Mouse (Mus musculus) G1E (cell line): ENCODE results near the gene Rgs6. TPM values are rescaled to one million over a fixed set of nuclear protein-coding genes. Genes with fewer than 3 reads are reported as not detected.

Experiments used
- ATAC-seq: 2 replicates; pipeline ENCODE4 v1.8.0; 2016; ENCODE audit warnings: mild to moderate bottlenecking; ENCODE audit not compliant: insufficient number of reproducible peaks, poor library complexity, low FRiP score, severe bottlenecking; ENCODE audit errors: extremely low read depth
- DNase-seq: peaks from one replicate; pipeline ENCODE4 v3.0.0; 2012; ENCODE audit warnings: low spot score
- H3K27me3 ChIP-seq: 2 replicates; pipeline ENCODE4 v1.6.1; 2012; ENCODE audit warnings: mild to moderate bottlenecking, low read length, inconsistent platforms; ENCODE audit not compliant: insufficient read depth
- H3K36me3 ChIP-seq: replicated peaks from 2 replicates; pipeline ENCODE3; 2012; ENCODE audit warnings: mild to moderate bottlenecking, inconsistent platforms
- H3K4me1 ChIP-seq: 2 replicates; pipeline ENCODE4 v1.6.1; 2012; ENCODE audit warnings: low read depth, low read length, inconsistent platforms, mixed read lengths; ENCODE audit not compliant: insufficient read depth
- H3K4me3 ChIP-seq: 2 replicates; pipeline ENCODE4 v1.5.1; 2012; ENCODE audit warnings: low read depth, mild to moderate bottlenecking, inconsistent platforms, low read length, moderate library complexity, mixed read lengths
- H3K9me3 ChIP-seq: replicated peaks from 2 replicates; pipeline ENCODE4 v1.6.1; 2012; ENCODE audit warnings: inconsistent platforms
- CTCF ChIP-seq: IDR thresholded peaks from 2 replicates; pipeline ENCODE4 v1.5.1; 2012; ENCODE audit warnings: low read depth, low read length, inconsistent platforms, mixed read lengths
- GATA1 ChIP-seq: IDR thresholded peaks from 2 replicates; pipeline ENCODE4 v1.6.1; 2012; ENCODE audit warnings: borderline replicate concordance, low read length, inconsistent platforms, mixed read lengths
- GATA2 ChIP-seq: IDR thresholded peaks from 2 replicates; pipeline ENCODE4 v1.6.1; 2012; ENCODE audit warnings: low read depth, low read length, inconsistent platforms, borderline replicate concordance
- POLR2AphosphoS5 ChIP-seq: IDR thresholded peaks from 2 replicates; pipeline ENCODE4 v1.6.1; 2012; ENCODE audit warnings: low read depth, low read length, inconsistent platforms; ENCODE audit not compliant: insufficient replicate concordance
- TAL1 ChIP-seq: conservative IDR thresholded peaks from 2 replicates; pipeline ENCODE4 v1.6.1; 2012; ENCODE audit warnings: low read depth, low read length, inconsistent platforms, mixed read lengths
- polyA plus RNA-seq: library from polyadenylated mRNA; stranded (reverse); fragments of >175 nt; gene quantifications from 2 replicates; pipeline ENCODE4 v1.2.3, GENCODE M21; 2012
- total RNA-seq, 2 experiments: library from RNA; stranded (forward) in 1 of 2; stranded (reverse) in 1 of 2; fragments of 200-1000 nt in 1 of 2; fragments of >200 nt in 1 of 2; fragmentation: Nextera tagmentation in 1 of 2; gene quantifications; 2 replicates each; pipeline ENCODE4 v1.2.3; 2014 to 2017

Rgs6 gene
- total and polyA plus RNA-seq, 3 experiments: 0.44 TPM; not detected in 2

- TF ChIP-seq POLR2AphosphoS5: no peak
- no peak for TF ChIP-seq TAL1
- TF ChIP-seq GATA1: no peak
- no peak for TF ChIP-seq CTCF
- TF ChIP-seq GATA2: no peak
- DNase-seq: no peak
- no peak for ATAC-seq
- Histone ChIP-seq H3K36me3 (no peaks in the 10 kb centered on the region), H3K27me3 (peaks cover 4% of the 10 kb centered on the region), H3K4me1 (no peaks in the 10 kb centered on the region), H3K4me3 (no peak overlapping the region), H3K9me3 (no peaks in the 10 kb centered on the region)
These were observed 169.3 kb downstream of the Rgs6 start for GRCm38 (mm10) chr12:82757367-82757766.

GRCm38 (mm10) chr12:82762046-82762445 is 174.0 kb downstream of the Rgs6 start:
- H3K27me3 ChIP-seq: no peaks in the 10 kb centered on the region; the same call in 1 of the 2 replicates
- DNase-seq (no peak), ATAC-seq (no peak)
- TF ChIP-seq GATA1 (no peak), GATA2 (no peak), CTCF (no peak), TAL1 (no peak)
- H3K36me3 ChIP-seq: no peaks in the 10 kb centered on the region
- no peak overlapping the region for H3K4me3 ChIP-seq
- H3K9me3 ChIP-seq: no peaks in the 10 kb centered on the region
- H3K4me1 ChIP-seq: no peaks in the 10 kb centered on the region

GRCm38 (mm10) chr12:82768726-82769125 is 180.6 kb downstream of the Rgs6 start:
- no peaks in the 10 kb centered on the region for H3K4me1 ChIP-seq
- ATAC-seq: no peak
- no peaks in the 10 kb centered on the region for H3K27me3 ChIP-seq
- H3K9me3 ChIP-seq: no peaks in the 10 kb centered on the region
- H3K36me3 ChIP-seq: no peaks in the 10 kb centered on the region
- no peak for DNase-seq
- no peak for TF ChIP-seq GATA2
- no peak for TF ChIP-seq POLR2AphosphoS5
- no peak for TF ChIP-seq GATA1
- no peak for TF ChIP-seq TAL1
- TF ChIP-seq CTCF: no peak
- H3K4me3 ChIP-seq: no peak overlapping the region

GRCm38 (mm10) chr12:82772215-82772614 is 184.1 kb downstream of the Rgs6 start:
- Histone ChIP-seq H3K4me1 (no peaks in the 10 kb centered on the region), H3K9me3 (no peaks in the 10 kb centered on the region), H3K27me3 (peaks cover 6% of the 10 kb centered on the region), H3K4me3 (no peak overlapping the region), H3K36me3 (no peaks in the 10 kb centered on the region)
- no peak for TF ChIP-seq CTCF
- no peak for TF ChIP-seq GATA1
- TF ChIP-seq POLR2AphosphoS5: no peak
- TF ChIP-seq TAL1: no peak
- TF ChIP-seq GATA2: no peak
- no peak for ATAC-seq
- no peak for DNase-seq

GRCm38 (mm10) chr12:82774576-82774975 is 186.5 kb downstream of the Rgs6 start:
- Histone ChIP-seq H3K4me3 (no peak overlapping the region), H3K4me1 (no peaks in the 10 kb centered on the region), H3K27me3 (peaks cover 10% of the 10 kb centered on the region), H3K9me3 (no peaks in the 10 kb centered on the region), H3K36me3 (no peaks in the 10 kb centered on the region)
- TF ChIP-seq GATA2 (no peak), POLR2AphosphoS5 (no peak), CTCF (no peak), GATA1 (no peak), TAL1 (no peak)
- no peak for ATAC-seq
- DNase-seq: no peak

GRCm38 (mm10) chr12:82776686-82777085 is 188.6 kb downstream of the Rgs6 start:
- Histone ChIP-seq H3K9me3 (no peaks in the 10 kb centered on the region), H3K4me3 (no peak overlapping the region), H3K27me3 (peaks cover 10% of the 10 kb centered on the region), H3K36me3 (no peaks in the 10 kb centered on the region), H3K4me1 (no peaks in the 10 kb centered on the region)
- DNase-seq (no peak), ATAC-seq (no peak)
- TF ChIP-seq GATA2 (no peak), CTCF (no peak), TAL1 (no peak), POLR2AphosphoS5 (no peak), GATA1 (no peak)

- Histone ChIP-seq H3K27me3 (peaks cover 7% of the 10 kb centered on the region; the same call in 1 of the 2 replicates), H3K4me1 (no peaks in the 10 kb centered on the region), H3K4me3 (no peak overlapping the region), H3K9me3 (no peaks in the 10 kb centered on the region), H3K36me3 (no peaks in the 10 kb centered on the region)
- no peak for DNase-seq
- no peak for TF ChIP-seq GATA1
- TF ChIP-seq CTCF: no peak
- TF ChIP-seq GATA2: no peak
- no peak for TF ChIP-seq TAL1
- TF ChIP-seq POLR2AphosphoS5: no peak
- no peak for ATAC-seq
These were observed 192.8 kb downstream of the Rgs6 start for GRCm38 (mm10) chr12:82780936-82781335.
